Mouse (Mus musculus): ENCODE measurements around the gene Tmem167b. TPM values are rescaled to one million over a fixed set of nuclear protein-coding genes. Genes with fewer than 3 reads are reported as not detected.

Gene Tmem167b
- polyA plus RNA-seq, 1 experiment: 13.0 TPM

DNA sequence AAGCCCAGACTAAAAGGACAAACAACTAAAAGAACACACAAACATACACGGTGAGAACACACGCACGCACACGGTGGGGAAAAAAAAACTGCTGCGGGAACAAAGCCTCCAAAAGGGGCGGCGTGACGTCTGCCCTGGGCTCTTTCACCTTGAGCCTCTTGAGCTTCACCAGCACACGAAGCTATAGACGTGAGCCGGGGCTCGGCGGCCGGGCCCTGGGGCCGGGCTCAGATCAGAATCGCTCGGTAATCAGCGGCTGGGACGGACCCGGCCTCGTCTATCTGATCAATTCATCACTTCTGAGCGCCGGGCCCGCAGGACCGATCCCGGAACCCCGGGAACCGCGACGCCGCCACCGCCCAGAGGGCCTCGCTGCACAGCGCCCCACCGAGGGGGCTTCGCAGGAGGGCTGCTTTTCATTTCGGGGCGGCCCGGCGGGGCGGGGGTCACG, 8.1 kb downstream of the Tmem167b start:
- Histone ChIP-seq H3K79me2 (ENCODE audit: control insufficient read depth, insufficient read depth) (no peaks in the 10 kb centered on the region), H3K4me3 (ENCODE audit: insufficient read depth, poor library complexity, severe bottlenecking) (peak overlapping the region; percentile 68), H3K36me3 (ENCODE audit: control insufficient read depth, insufficient read depth) (peaks cover 19% of the 10 kb centered on the region), H3ac (ENCODE audit: control insufficient read depth, insufficient read length, low read depth) (peak overlapping the region; percentile 93), H3K27me3 (ENCODE audit: control insufficient read depth, insufficient read depth, insufficient read length) (no peaks in the 10 kb centered on the region), H3K79me3 (ENCODE audit: low read depth) (no peaks in the 10 kb centered on the region)
- TF ChIP-seq MYOG (IDR thresholded peaks at IDR 0.05; ENCODE audit: control insufficient read depth, extremely low read depth, insufficient read length) (no peak), MAX (IDR thresholded peaks at IDR 0.05) (no peak), MYOD1 (IDR thresholded peaks at IDR 0.05; ENCODE audit: control insufficient read depth, insufficient read length, low read depth) (no peak), CTCF (IDR thresholded peaks at IDR 0.05; ENCODE audit: control insufficient read depth, insufficient read depth, insufficient read length) (no peak), CEBPB (IDR thresholded peaks at IDR 0.05; ENCODE audit: low read depth) (no peak), USF1 (IDR thresholded peaks at IDR 0.05; ENCODE audit: low read depth) (no peak), FOSL1 (IDR thresholded peaks at IDR 0.05; ENCODE audit: insufficient read depth, low read length, poor library complexity, severe bottlenecking) (no peak)

DNA sequence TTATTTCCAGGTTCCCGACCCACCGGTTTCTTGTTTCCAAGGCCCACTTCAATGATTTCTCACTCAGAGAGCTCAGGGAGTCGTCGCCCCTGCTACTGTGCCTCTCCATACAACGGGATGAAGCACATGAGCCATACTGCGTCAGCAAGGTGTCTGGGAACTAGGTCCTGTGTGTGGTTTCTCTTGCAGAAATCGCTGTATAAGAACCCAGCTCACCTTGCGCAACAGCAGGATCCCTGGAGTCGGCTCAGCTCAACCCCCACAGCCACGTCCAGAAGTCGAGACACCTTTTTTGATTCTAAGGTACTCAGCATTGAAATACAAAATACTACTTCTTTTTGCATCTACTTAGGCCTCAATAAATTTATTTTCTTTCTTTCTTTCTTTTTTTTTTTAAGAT, 20.0 kb downstream of the Tmem167b start:
- Histone ChIP-seq H3K79me3 (ENCODE audit: low read depth) (no peaks in the 10 kb centered on the region), H3K4me3 (ENCODE audit: insufficient read depth, poor library complexity, severe bottlenecking) (no peak overlapping the region), H3ac (ENCODE audit: control insufficient read depth, insufficient read length, low read depth) (no peak overlapping the region), H3K27me3 (ENCODE audit: control insufficient read depth, insufficient read depth, insufficient read length) (peaks cover 22% of the 10 kb centered on the region), H3K36me3 (ENCODE audit: control insufficient read depth, insufficient read depth) (no peaks in the 10 kb centered on the region), H3K79me2 (ENCODE audit: control insufficient read depth, insufficient read depth) (no peaks in the 10 kb centered on the region)
- peak; percentile 53 for TF ChIP-seq CEBPB (IDR thresholded peaks at IDR 0.05; ENCODE audit: low read depth)
- no peak for TF ChIP-seq MYOG (IDR thresholded peaks at IDR 0.05; ENCODE audit: control insufficient read depth, extremely low read depth, insufficient read length)
- no peak for TF ChIP-seq CTCF (IDR thresholded peaks at IDR 0.05; ENCODE audit: control insufficient read depth, insufficient read depth, insufficient read length)
- no peak for TF ChIP-seq USF1 (IDR thresholded peaks at IDR 0.05; ENCODE audit: low read depth)

- TF ChIP-seq MAX (IDR thresholded peaks at IDR 0.05): peak; percentile 58
- no peak for TF ChIP-seq USF1 (IDR thresholded peaks at IDR 0.05; ENCODE audit: low read depth)
- TF ChIP-seq CTCF (IDR thresholded peaks at IDR 0.05; ENCODE audit: control insufficient read depth, insufficient read depth, insufficient read length): peak; percentile 54
- Histone ChIP-seq H3K27me3 (ENCODE audit: control insufficient read depth, insufficient read depth, insufficient read length) (peaks cover 41% of the 10 kb centered on the region), H3K79me2 (ENCODE audit: control insufficient read depth, insufficient read depth) (no peaks in the 10 kb centered on the region), H3K79me3 (ENCODE audit: low read depth) (no peaks in the 10 kb centered on the region), H3K4me3 (ENCODE audit: insufficient read depth, poor library complexity, severe bottlenecking) (no peak overlapping the region), H3ac (ENCODE audit: control insufficient read depth, insufficient read length, low read depth) (no peak overlapping the region), H3K36me3 (ENCODE audit: control insufficient read depth, insufficient read depth) (no peaks in the 10 kb centered on the region)
These were observed 25.0 kb downstream of the Tmem167b start for GRCm38 (mm10) chr3:108537303-108537702.

DNA sequence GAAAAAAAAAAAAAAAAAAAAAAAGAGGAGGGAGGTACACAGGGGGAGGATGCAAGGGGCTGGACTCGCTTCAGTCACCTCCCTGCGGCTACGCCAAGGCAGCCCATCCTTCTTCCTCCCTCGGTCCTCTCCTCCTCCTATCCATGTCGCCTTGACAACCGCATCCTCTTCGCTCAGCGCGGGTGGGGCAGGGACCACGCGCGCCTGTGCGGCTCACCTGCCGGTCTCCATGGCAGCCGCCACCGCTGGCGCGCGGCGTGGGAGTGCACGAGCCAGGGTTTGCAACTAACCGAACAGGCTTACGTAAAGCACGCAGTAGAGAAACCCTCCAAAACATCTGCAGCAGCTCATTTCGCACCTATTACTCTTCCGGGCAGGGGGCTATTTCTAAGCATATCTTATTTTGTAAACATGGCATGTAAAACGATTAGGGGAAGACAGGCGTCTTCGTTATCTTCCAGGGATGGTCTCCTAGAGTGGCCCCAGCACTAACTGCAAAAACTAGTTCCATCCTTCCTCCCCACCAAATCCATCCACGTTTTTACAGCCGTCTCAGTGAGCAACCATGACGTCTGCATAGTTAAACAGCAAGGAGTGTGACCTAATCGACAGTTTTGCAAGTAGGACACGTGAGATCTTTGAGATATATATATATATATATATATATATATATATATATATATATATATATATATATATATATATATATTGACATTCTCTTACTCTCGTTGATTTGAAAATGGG, 25.6 kb downstream of the Tmem167b start, which contains the start of gene 5330417C22Rik:
TSS of gene 5330417C22Rik (minus strand) at position 20 of the 744 bp plus-strand sequence.
- Histone ChIP-seq H3ac (ENCODE audit: control insufficient read depth, insufficient read length, low read depth) (no peak within 1 kb of the TSS), H3K4me3 (ENCODE audit: insufficient read depth, poor library complexity, severe bottlenecking) (no peak within 1 kb of the TSS), H3K79me2 (ENCODE audit: control insufficient read depth, insufficient read depth) (no peaks in the 10 kb centered on the region), H3K36me3 (ENCODE audit: control insufficient read depth, insufficient read depth) (no peaks in the 10 kb centered on the region), H3K79me3 (ENCODE audit: low read depth) (no peaks in the 10 kb centered on the region), H3K27me3 (ENCODE audit: control insufficient read depth, insufficient read depth, insufficient read length) (peaks cover 43% of the 10 kb centered on the region)
- no peak for TF ChIP-seq USF1 (IDR thresholded peaks at IDR 0.05; ENCODE audit: low read depth)
- TF ChIP-seq CTCF (IDR thresholded peaks at IDR 0.05; ENCODE audit: control insufficient read depth, insufficient read depth, insufficient read length): no peak
- TF ChIP-seq CEBPB (IDR thresholded peaks at IDR 0.05; ENCODE audit: low read depth): no peak
- no peak for TF ChIP-seq FOSL1 (IDR thresholded peaks at IDR 0.05; ENCODE audit: insufficient read depth, low read length, poor library complexity, severe bottlenecking)
- TF ChIP-seq MYOG (IDR thresholded peaks at IDR 0.05; ENCODE audit: control insufficient read depth, extremely low read depth, insufficient read length): no peak
- no peak for TF ChIP-seq MAX (IDR thresholded peaks at IDR 0.05)
- no peak for TF ChIP-seq MYOD1 (IDR thresholded peaks at IDR 0.05; ENCODE audit: control insufficient read depth, insufficient read length, low read depth)

- Histone ChIP-seq H3K79me2 (ENCODE audit: control insufficient read depth, insufficient read depth) (no peaks in the 10 kb centered on the region), H3K4me3 (ENCODE audit: insufficient read depth, poor library complexity, severe bottlenecking) (no peak overlapping the region), H3K27me3 (ENCODE audit: control insufficient read depth, insufficient read depth, insufficient read length) (peaks cover 46% of the 10 kb centered on the region), H3K79me3 (ENCODE audit: low read depth) (no peaks in the 10 kb centered on the region), H3K36me3 (ENCODE audit: control insufficient read depth, insufficient read depth) (no peaks in the 10 kb centered on the region), H3ac (ENCODE audit: control insufficient read depth, insufficient read length, low read depth) (no peak overlapping the region)
- TF ChIP-seq USF1 (IDR thresholded peaks at IDR 0.05; ENCODE audit: low read depth) (no peak), MAX (IDR thresholded peaks at IDR 0.05) (no peak), MYOD1 (IDR thresholded peaks at IDR 0.05; ENCODE audit: control insufficient read depth, insufficient read length, low read depth) (no peak), FOSL1 (IDR thresholded peaks at IDR 0.05; ENCODE audit: insufficient read depth, low read length, poor library complexity, severe bottlenecking) (no peak), CEBPB (IDR thresholded peaks at IDR 0.05; ENCODE audit: low read depth) (no peak), MYOG (IDR thresholded peaks at IDR 0.05; ENCODE audit: control insufficient read depth, extremely low read depth, insufficient read length) (no peak), CTCF (IDR thresholded peaks at IDR 0.05; ENCODE audit: control insufficient read depth, insufficient read depth, insufficient read length) (no peak)
These were observed 26.3 kb downstream of the Tmem167b start for GRCm38 (mm10) chr3:108535896-108536516.

Measured in C2C12 (cell line).